Mouse (Mus musculus) neural tube, embryonic 11.5 days (tissue): ENCODE measurements at regions not wholly inside any gene's neighbourhood (a gene's known extent, or its start where the extent isn't known, plus 50 kb on each side); places are given as distances from the start of the nearest gene placed in this dataset.

ENCODE experiments used
- ATAC-seq: fragments of 200-750 bp; cut with Nextera tagmentation; 2 replicates; pipeline ENCODE4 v1.8.0; 2017; ENCODE audit warnings: moderate number of reproducible peaks, mild to moderate bottlenecking, moderate TSS enrichment, moderate library complexity; ENCODE audit not compliant: insufficient read depth, low FRiP score, low TSS enrichment
- DNase-seq: peaks from one replicate; pipeline ENCODE4 v3.0.0-alpha.2; 2015; ENCODE audit warnings: low spot score
- H3K27ac ChIP-seq: fragments of 300-500 bp; sonication (generic); 2 replicates; pipeline ENCODE4 v1.5.1; 2014; ENCODE audit warnings: low read depth, mild to moderate bottlenecking, low read length
- H3K27me3 ChIP-seq: fragments of 300-500 bp; sonication (generic); 2 replicates; pipeline ENCODE4 v1.6.1; 2014; ENCODE audit warnings: mild to moderate bottlenecking, low read length, mixed read lengths; ENCODE audit not compliant: control insufficient read depth, insufficient read depth
- H3K36me3 ChIP-seq: fragments of 300-500 bp; sonication (generic); 2 replicates; pipeline ENCODE4 v1.6.1; 2014; ENCODE audit warnings: mild to moderate bottlenecking, low read length, moderate library complexity, mixed read lengths; ENCODE audit not compliant: control insufficient read depth, insufficient read depth
- H3K4me1 ChIP-seq: fragments of 300-500 bp; sonication (generic); 2 replicates; pipeline ENCODE4 v1.6.1; 2014; ENCODE audit warnings: low read length, mixed read lengths; ENCODE audit not compliant: control insufficient read depth, insufficient read depth
- H3K4me2 ChIP-seq: fragments of 300-500 bp; sonication (generic); 2 replicates; pipeline ENCODE4 v1.6.1; 2014; ENCODE audit warnings: low read depth, mild to moderate bottlenecking, moderate library complexity
- H3K4me3 ChIP-seq: fragments of 300-500 bp; sonication (generic); 2 replicates; pipeline ENCODE4 v1.5.1; 2014; ENCODE audit warnings: low read depth, low read length
- H3K9ac ChIP-seq: fragments of 300-500 bp; sonication (generic); 2 replicates; pipeline ENCODE4 v1.6.1; 2014; ENCODE audit warnings: mild to moderate bottlenecking, low read length
- H3K9me3 ChIP-seq: fragments of 300-500 bp; sonication (generic); 2 replicates; pipeline ENCODE4 v1.6.1; 2016; ENCODE audit warnings: low read length; ENCODE audit not compliant: control insufficient read depth
- WGBS: fragments of 180-500 bp; shearing (Covaris S2); extraction: QIAGEN DNeasy Blood & Tissue Kit; methylation state at CpG from one replicate; pipeline ENCODE4 v1.1.7; 2014; 5-methylcytosine and 5-hydroxymethylcytosine counted together

GRCm38 (mm10) chr3:42784203-42784602, 1041.8 kb downstream of the D3Ertd751e start:
- DNase-seq (no peak), ATAC-seq (no peak)
- H3K4me2 ChIP-seq = no peak overlapping the region
- WGBS = 87% methylated on average over 2 of the region's 2 CpGs
- H3K9me3 ChIP-seq = no peaks in the 10 kb centered on the region
- H3K36me3 ChIP-seq = no peaks in the 10 kb centered on the region
- H3K4me1 ChIP-seq = no peaks in the 10 kb centered on the region
- H3K27me3 ChIP-seq = no peaks in the 10 kb centered on the region
- H3K9ac ChIP-seq = no peak overlapping the region
- H3K4me3 ChIP-seq = no peak overlapping the region
- no peak overlapping the region for H3K27ac ChIP-seq

DNA sequence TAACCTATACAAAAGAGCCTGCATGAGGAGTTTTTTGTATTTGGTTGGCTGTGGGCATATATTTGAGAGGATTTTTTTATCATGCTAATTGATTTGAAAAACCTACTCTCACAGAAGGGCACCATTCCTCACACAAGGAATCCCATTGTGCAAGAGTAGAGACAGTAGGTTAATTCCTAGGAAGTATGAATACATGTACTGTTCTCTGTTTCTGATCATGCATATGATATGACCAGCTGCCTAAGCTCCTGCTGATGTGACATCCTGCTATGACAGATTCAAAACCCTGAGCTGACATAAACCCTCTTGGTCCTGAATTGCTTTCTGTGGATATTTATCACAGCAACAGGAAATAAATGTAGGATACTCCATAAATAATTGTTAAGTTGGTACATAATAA, 1048.0 kb downstream of the D3Ertd751e start:
- Histone ChIP-seq H3K9me3 (no peaks in the 10 kb centered on the region), H3K4me3 (no peak overlapping the region), H3K4me2 (no peak overlapping the region), H3K9ac (no peak overlapping the region), H3K27me3 (no peaks in the 10 kb centered on the region), H3K4me1 (no peaks in the 10 kb centered on the region), H3K27ac (no peak overlapping the region), H3K36me3 (no peaks in the 10 kb centered on the region)
- ATAC-seq = no peak
- no peak for DNase-seq

- no peaks in the 10 kb centered on the region for H3K27me3 ChIP-seq
- H3K27ac ChIP-seq = no peak overlapping the region
- no peaks in the 10 kb centered on the region for H3K36me3 ChIP-seq
- H3K4me2 ChIP-seq = no peak overlapping the region
- no peak for ATAC-seq
- DNase-seq = no peak
- H3K9ac ChIP-seq = no peak overlapping the region
- H3K4me3 ChIP-seq = no peak overlapping the region
- H3K4me1 ChIP-seq = no peaks in the 10 kb centered on the region
- no peaks in the 10 kb centered on the region for H3K9me3 ChIP-seq
Measured at GRCm38 (mm10) chr3:42791878-42792277, 1049.5 kb downstream of the D3Ertd751e start.

- H3K36me3 ChIP-seq = no peaks in the 10 kb centered on the region
- no peak overlapping the region for H3K4me2 ChIP-seq
- H3K4me1 ChIP-seq = no peaks in the 10 kb centered on the region
- no peak overlapping the region for H3K27ac ChIP-seq
- WGBS = 28% methylated on average over 1 of the region's 1 CpGs
- DNase-seq = peak; percentile 14
- no peaks in the 10 kb centered on the region for H3K27me3 ChIP-seq
- no peaks in the 10 kb centered on the region for H3K9me3 ChIP-seq
- no peak overlapping the region for H3K4me3 ChIP-seq
- H3K9ac ChIP-seq = no peak overlapping the region
- ATAC-seq = peak; percentile 81; the same call in 1 of the 2 replicates
Measured at GRCm38 (mm10) chr3:42830456-42830855, 1088.0 kb downstream of the D3Ertd751e start.

DNA sequence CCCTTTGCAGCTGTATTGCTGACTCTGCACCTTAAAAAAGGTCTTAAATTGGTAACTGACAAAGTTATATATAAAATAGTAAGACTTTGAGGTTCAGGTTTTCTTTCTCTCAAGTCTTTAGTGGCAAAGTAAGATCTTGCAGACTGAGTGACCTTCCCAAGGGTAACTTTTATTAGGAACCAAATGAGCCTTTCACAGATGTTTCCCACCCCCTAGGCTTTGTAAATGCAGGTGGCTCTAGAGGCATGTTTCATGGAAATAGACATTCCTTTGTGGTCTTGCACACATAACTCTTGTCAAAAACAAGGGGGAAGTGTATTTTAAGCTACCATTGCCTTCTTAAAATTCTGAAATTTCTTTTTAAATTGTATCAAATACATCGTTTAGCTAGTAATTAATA, 1125.0 kb downstream of the D3Ertd751e start:
- Histone ChIP-seq H3K4me2 (no peak overlapping the region), H3K4me1 (no peaks in the 10 kb centered on the region), H3K27me3 (no peaks in the 10 kb centered on the region), H3K4me3 (no peak overlapping the region), H3K36me3 (no peaks in the 10 kb centered on the region), H3K9me3 (no peaks in the 10 kb centered on the region), H3K27ac (no peak overlapping the region), H3K9ac (no peak overlapping the region)
- DNase-seq (no peak), ATAC-seq (no peak)
- 78% methylated on average over 1 of the region's 1 CpGs for WGBS

DNA sequence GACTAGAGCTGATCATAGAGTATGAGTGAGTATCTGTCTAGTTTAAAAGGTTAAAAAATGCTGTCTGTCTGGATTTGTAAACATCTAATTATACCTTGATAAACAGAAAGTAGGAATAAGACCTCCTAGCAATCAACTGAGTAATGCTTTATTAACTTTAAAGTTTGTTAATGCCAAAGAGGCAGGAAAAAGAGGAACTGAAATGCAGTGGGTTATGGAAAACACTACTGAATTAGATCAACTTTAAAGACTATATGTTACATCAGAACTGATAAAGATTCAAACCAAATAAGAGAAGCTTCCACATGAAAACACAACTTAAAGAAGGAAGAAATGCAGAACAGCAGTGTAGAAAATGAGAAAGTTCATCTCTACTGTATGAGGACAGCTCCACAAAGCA, 1136.6 kb downstream of the D3Ertd751e start:
- Histone ChIP-seq H3K4me3 (no peak overlapping the region), H3K27me3 (no peaks in the 10 kb centered on the region), H3K9me3 (no peaks in the 10 kb centered on the region), H3K4me1 (no peaks in the 10 kb centered on the region), H3K36me3 (no peaks in the 10 kb centered on the region), H3K4me2 (no peak overlapping the region), H3K27ac (no peak overlapping the region), H3K9ac (no peak overlapping the region)
- DNase-seq = no peak
- no peak for ATAC-seq

DNA sequence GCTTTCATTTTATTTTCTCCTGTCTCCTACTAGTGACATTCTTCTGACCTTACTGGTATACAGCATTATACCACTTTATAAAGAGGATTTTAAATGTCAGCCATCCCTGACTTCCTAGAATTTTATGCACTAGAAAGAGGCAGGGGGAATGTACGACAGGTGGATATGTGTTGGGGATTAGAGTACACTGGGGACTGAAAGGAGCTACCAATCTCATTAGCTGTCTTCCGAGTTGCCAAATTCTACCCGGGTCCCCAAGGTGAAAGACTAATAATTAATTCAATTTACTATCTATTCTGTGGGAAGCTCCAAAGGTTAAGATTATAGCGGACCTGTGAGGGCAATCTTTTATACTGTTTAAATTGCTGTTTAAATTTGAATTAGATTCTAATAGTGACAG, 1142.1 kb downstream of the D3Ertd751e start:
- no peak overlapping the region for H3K9ac ChIP-seq
- H3K36me3 ChIP-seq = no peaks in the 10 kb centered on the region
- no peak overlapping the region for H3K27ac ChIP-seq
- H3K4me1 ChIP-seq = no peaks in the 10 kb centered on the region
- H3K4me3 ChIP-seq = no peak overlapping the region
- H3K27me3 ChIP-seq = no peaks in the 10 kb centered on the region
- DNase-seq = no peak
- 79% methylated on average over 4 of the region's 4 CpGs for WGBS
- ATAC-seq = no peak
- H3K9me3 ChIP-seq = no peaks in the 10 kb centered on the region
- H3K4me2 ChIP-seq = no peak overlapping the region

DNA sequence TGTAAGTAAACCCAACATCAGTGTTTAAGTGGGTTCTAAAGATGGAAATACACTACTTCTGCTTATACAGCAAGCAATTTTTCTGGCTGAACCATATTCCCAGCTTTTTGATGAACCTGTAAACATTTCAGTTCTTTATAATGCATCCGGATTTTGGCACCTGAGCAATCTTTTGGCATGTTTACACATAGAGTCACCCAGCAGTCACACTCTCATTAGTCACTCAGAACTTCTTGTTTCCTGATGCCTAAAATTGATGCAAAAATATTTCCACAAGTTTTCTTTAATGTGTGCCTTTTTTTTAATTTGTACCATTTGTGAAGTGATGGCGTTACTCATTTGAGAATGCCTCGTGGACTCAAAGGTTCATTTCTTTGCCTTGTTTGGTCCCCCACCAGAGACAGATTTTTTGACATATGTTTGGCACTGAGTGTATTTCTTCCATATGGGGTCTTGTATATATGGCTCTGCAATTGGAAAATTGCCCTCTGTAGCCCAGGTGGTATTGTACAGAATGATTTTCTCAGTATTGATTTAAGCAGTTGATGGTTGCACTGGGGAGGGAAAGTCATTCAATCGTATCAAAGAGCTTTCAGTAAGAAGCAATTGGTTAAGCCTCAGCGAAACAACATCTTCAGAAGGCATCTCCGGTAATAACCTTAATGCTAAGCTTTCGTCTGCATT, 1149.7 kb downstream of the D3Ertd751e start:
- Histone ChIP-seq H3K4me3 (no peak overlapping the region), H3K4me2 (no peak overlapping the region), H3K27ac (no peak overlapping the region), H3K27me3 (no peaks in the 10 kb centered on the region), H3K9me3 (no peaks in the 10 kb centered on the region), H3K4me1 (no peaks in the 10 kb centered on the region), H3K36me3 (no peaks in the 10 kb centered on the region), H3K9ac (no peak overlapping the region)
- ATAC-seq (no peak; the same call in 1 of the 2 replicates), DNase-seq (no peak)
- WGBS = 85% methylated on average over 7 of the region's 7 CpGs

GRCm38 (mm10) chr3:42895787-42896186, 1153.4 kb downstream of the D3Ertd751e start:
- no peaks in the 10 kb centered on the region for H3K36me3 ChIP-seq
- 70% methylated on average over 3 of the region's 3 CpGs for WGBS
- no peaks in the 10 kb centered on the region for H3K9me3 ChIP-seq
- DNase-seq (no peak), ATAC-seq (peak; percentile 9; the same call in 1 of the 2 replicates)
- no peak overlapping the region for H3K27ac ChIP-seq
- H3K4me2 ChIP-seq = no peak overlapping the region
- H3K9ac ChIP-seq = no peak overlapping the region
- H3K4me3 ChIP-seq = no peak overlapping the region
- H3K27me3 ChIP-seq = no peaks in the 10 kb centered on the region
- H3K4me1 ChIP-seq = no peaks in the 10 kb centered on the region
